Mouse (Mus musculus) left cerebral cortex, postnatal 25 days (tissue): Measurements from ENCODE around the gene Kif22. TPM values are rescaled to one million over a fixed set of nuclear protein-coding genes. Genes with fewer than 3 reads are reported as not detected.

Experiments used
- DNase-seq, 2 experiments: peaks; one replicate each; pipeline ENCODE4 v3.0.0; 2022; ENCODE audit warnings: low spot score in 2 of 2, mixed read lengths in 1 of 2
- intact Hi-C: fragments of 180-260 bp; cut with DNase I; formaldehyde crosslinking; loops from one replicate; pipeline ENCODE4 v1.15.1; 2025
- total RNA-seq, 2 experiments: library from RNA; stranded (reverse); gene quantifications; 2 replicates each; pipeline ENCODE4 v1.2.3; 2021

Gene Kif22
- total RNA-seq, 2 experiments from 2014 or later, result 5.0 to 5.7 TPM

DNA sequence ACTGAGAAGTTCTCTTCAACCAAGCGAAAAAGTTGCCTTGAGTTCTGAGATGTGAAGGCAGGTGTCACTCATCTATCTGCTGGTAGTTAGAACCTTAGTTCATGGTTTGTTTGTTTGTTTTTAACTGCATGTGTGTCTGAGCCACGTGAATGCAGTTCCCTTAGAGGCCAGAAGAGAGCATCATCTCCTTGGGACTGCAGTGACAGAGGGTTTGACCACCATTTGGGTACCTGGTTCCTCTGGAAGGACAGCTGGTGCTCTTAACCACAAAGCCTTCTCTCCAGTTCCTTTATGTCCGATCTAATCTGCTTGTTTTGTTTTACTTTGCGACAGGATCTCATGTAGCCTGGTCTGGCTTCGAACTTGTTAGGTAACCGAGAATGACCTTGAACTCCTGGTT lies 23.3 kb upstream of the Kif22 start:
- no peak for DNase-seq
- intact Hi-C loops, result loop anchor here (10.0 kb wide), 1 partner anchor 99 kb away; no protein-coding TSS in a partner anchor

DNA sequence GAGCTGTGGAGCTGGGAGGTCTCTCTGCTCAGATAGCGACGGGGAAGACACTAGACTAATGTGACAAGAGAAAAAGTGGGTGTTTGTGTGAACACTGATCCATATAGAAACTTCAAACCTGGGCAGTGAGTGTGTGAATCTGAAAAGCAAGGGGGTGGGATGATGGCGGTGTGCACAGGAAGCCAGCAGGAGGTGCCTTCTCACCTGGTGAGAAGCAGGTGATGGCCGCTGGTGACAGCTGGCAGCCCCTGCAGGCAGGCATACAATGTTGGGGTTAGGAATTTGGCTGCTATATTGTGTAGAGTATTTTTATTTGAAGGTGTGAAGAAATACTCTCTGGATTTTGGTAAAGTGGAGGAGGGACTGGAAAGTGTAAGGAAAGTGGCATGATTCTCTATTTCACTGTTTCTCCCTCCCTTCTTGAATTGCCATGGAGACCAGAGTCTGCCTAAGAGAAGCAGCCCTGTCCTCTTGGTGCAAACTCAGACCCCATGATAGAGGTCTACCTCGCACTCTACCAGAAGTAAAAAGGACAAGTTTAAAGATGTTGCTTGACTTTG lies 12.8 kb upstream of the Kif22 start:
- peak; percentile 6 to 54 for DNase-seq
- intact Hi-C loops, result loop anchor here (5.0 kb wide), 1 partner anchor 42 kb away; no protein-coding TSS in a partner anchor

DNA sequence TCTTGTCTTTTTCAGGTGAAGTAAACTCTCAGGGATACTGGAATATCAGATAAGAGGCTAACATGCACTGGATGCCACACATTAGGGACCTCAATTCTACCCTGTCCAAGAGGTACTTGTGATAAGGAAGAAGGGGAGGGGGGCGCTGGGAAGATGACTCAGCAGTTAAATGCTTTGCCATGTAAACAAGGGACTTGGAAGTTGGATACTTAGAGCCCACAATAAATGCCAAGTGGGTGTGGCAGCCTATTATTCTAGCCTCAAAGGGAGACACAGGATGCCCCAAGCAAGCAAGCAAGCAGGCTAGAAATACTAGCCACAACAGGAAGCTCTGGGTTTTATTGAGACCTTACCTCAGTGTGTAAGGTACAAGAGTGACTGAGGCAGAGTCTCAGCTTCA lies 11.0 kb downstream of the Kif22 start:
- no peak for DNase-seq
- intact Hi-C loops, result no loop called here

DNA sequence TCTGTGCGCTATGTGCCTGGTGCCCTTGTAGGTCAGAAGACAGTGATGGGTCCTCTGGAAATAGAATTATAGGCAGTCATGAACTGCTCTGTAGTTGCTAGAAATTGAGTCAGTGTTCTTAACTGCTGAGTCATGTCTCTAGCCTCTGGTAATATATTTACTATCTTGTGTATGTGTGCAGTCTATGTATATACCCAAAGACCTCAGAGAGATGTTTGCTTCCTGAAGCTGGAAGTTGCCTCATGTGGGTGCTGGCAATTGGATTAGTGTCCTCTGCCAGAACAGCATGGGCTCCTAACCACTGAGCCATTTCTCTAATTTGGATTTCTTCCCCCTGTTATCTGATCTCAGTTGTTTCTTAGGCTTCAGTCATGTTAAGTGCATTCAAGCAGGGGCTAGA lies 12.1 kb downstream of the Kif22 start:
- intact Hi-C loops, result no loop called here
- DNase-seq, result no peak

GRCm38 (mm10) chr7:127027885-127028284 lies 14.4 kb downstream of the Kif22 start:
- intact Hi-C loops, result loop anchor here (1.0 to 5.0 kb wide), 4 partner anchors 43 to 229 kb away; partner anchors contain the start of gene Taok2
- peak in 1 of 2 experiments; percentile 49 for DNase-seq

GRCm38 (mm10) chr7:127026984-127027726 lies 15.1 kb downstream of the Kif22 start, which contains the start of gene Maz:
Gene Maz, minus strand, starts transcription at chr7:127027037.
- intact Hi-C loops, result loop anchor here (1.0 to 5.0 kb wide), 4 partner anchors 42 to 228 kb away; partner anchors contain the start of gene Taok2
- DNase-seq, result peak; percentile 99 to 100

GRCm38 (mm10) chr7:127026616-127026983 lies 15.7 kb downstream of the Kif22 start:
- no peak for DNase-seq
- intact Hi-C loops, result loop anchor here (2.0 to 5.0 kb wide), 2 partner anchors 142 to 204 kb away; partner anchors contain the start of gene Taok2

DNA sequence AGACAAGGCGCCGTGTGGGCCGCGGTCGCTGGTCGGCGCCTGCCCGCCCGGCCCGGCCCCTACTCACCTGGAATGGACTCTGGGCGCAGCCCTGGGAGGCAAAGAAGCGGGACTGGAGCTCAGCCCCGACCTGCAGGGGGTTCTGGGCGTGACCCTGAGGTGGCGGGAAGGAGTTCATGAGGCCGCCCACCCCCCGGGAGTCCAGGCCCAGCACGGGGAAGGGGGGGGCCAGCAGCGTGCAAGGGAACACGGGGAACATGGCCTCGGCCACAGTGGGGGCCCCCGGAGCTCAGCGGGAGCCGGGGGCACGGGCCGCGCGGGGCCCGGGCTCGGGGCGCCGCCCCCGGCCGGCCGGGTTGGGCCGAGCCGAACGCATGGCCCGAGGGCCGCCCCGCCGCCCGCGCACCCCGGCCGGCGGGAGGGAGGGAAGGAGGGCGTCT lies 16.1 kb downstream of the Kif22 start:
- peak; percentile 33 to 52 for DNase-seq
- intact Hi-C loops, result loop anchor here (2.0 to 5.0 kb wide), 2 partner anchors 141 to 204 kb away; partner anchors contain the start of gene Taok2

DNA sequence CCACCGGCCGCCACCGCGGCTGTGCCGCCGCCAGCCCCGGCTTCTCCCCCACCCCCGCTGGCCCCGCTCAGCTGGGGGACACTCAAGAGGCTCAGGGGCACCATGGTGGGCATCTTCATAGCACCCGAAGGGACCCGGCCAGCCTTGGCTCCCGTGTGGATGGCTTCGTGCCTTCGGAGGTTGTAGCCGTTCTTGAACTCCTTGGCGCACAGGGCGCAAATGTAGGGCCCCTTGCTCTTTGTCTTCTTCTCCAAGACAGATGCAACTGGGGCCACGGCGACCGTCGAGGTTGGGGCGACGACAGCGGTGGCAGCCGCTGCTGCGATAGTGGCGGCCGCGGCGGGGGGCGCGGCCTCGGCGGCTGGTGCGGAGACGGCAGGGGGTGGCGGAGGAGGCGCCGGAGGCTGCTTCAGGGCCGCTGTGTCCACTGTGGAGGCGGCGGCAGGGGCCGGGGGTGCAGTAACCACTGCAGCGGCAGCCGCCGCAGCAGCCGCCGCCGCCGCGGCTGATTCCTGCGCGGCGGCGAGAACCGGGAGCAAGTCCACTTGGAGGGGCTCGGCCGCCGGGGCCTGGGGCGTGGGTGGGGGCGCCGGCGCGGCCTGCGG lies 16.6 kb downstream of the Kif22 start:
- intact Hi-C loops, result loop anchor here (2.0 to 5.0 kb wide), 2 partner anchors 141 to 203 kb away; partner anchors contain the start of gene Taok2
- no peak for DNase-seq

GRCm38 (mm10) chr7:127024755-127025555 lies 17.3 kb downstream of the Kif22 start:
- intact Hi-C loops, result loop anchor here (5.0 kb wide), 1 partner anchor 203 kb away; no protein-coding TSS in a partner anchor
- DNase-seq, result peak; percentile 82 to 90

GRCm38 (mm10) chr7:127023896-127024690 lies 18.2 kb downstream of the Kif22 start:
- intact Hi-C loops, result no loop called here
- DNase-seq, result no peak

GRCm38 (mm10) chr7:127023272-127023691 lies 19.0 kb downstream of the Kif22 start:
- intact Hi-C loops, result no loop called here
- DNase-seq, result no peak

- DNase-seq, result no peak
- intact Hi-C loops, result no loop called here
These were observed 19.6 kb downstream of the Kif22 start for GRCm38 (mm10) chr7:127022528-127023271.

- intact Hi-C loops, result loop anchor here (2.0 kb wide), 1 partner anchor 71 kb away; the partner anchor contains the start of gene Sez6l2
- peak in 1 of 2 experiments; percentile 58 for DNase-seq
These were observed 20.4 kb downstream of the Kif22 start for GRCm38 (mm10) chr7:127021563-127022527.

- intact Hi-C loops, result loop anchor here (2.0 kb wide), 1 partner anchor 70 kb away; the partner anchor contains the start of gene Sez6l2
- peak; percentile 74 to 85 for DNase-seq
These were observed 21.2 kb downstream of the Kif22 start, which contains the start of the genes Gm42742 and Prrt2 for GRCm38 (mm10) chr7:127020901-127021562. Gene Gm42742, minus strand, starts transcription at chr7:127021097. Gene Prrt2, minus strand, starts transcription at chr7:127021211.

DNA sequence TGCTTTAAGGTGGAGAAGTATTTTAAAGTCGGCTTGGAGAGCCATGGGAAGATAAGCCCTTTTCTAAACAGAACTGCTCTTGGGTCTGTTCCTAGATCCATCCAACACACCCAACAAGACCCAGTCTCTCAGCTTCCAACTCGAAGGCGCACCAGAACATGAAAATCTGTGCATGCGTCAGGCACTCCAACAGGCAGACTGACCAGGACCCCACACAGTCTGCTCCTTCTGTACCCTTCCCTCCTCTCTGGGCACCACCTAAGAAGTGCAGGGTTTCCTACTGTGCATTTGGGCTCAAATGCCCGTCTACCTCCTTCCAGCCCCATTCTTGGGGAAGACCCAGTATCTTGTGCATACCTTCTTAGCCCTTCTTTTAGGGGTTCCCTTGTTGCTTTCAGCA lies 21.8 kb downstream of the Kif22 start:
- DNase-seq, result peak in 1 of 2 experiments; percentile 48
- intact Hi-C loops, result loop anchor here (2.0 kb wide), 1 partner anchor 70 kb away; the partner anchor contains the start of gene Sez6l2
